Mouse (Mus musculus) heart, adult 2 months (tissue): ENCODE data around the gene Rnf41.

ENCODE experiments used
- CTCF ChIP-seq: fragments of 200-600 bp; IDR thresholded peaks from 2 replicates; pipeline ENCODE4 v1.8.1; 2022; ENCODE audit warnings: antibody characterized with exemption, mild to moderate bottlenecking, moderate library complexity
- POLR2A ChIP-seq: fragments of 200-500 bp; IDR thresholded peaks from 2 replicates; pipeline ENCODE4 v1.6.1; 2011; ENCODE audit warnings: mild to moderate bottlenecking, low read depth, low read length, control low read depth; ENCODE audit not compliant: insufficient read depth

GRCm38 (mm10) chr10:128486370-128486769, 74.9 kb downstream of the Rnf41 start:
- TF ChIP-seq POLR2A = no peak
- no peak for TF ChIP-seq CTCF
